Mouse (Mus musculus) kidney, embryonic 16.5 days (tissue): ENCODE measurements around the gene Dennd4c. TPM values are rescaled to one million over a fixed set of nuclear protein-coding genes. Genes with fewer than 3 reads are reported as not detected.
"Not testable (repeated sequence)": the region's sequence is repeated elsewhere in the genome, so short reads cannot be mapped to it uniquely, and the experiment has no call there.

Experiments
- ATAC-seq: fragments of 200-750 bp; cut with Nextera tagmentation; 2 replicates; pipeline ENCODE4 v1.8.0; 2017; ENCODE audit warnings: moderate TSS enrichment; ENCODE audit not compliant: low FRiP score, low TSS enrichment
- H3K27ac ChIP-seq: fragments of 300-500 bp; sonication (generic); 2 replicates; pipeline ENCODE4 v1.5.1; 2014; ENCODE audit warnings: low read length
- H3K27me3 ChIP-seq: fragments of 300-500 bp; sonication (generic); 2 replicates; pipeline ENCODE4 v1.6.1; 2014; ENCODE audit warnings: low read length, control low read depth, mixed read lengths; ENCODE audit not compliant: insufficient read depth
- H3K36me3 ChIP-seq: fragments of 300-500 bp; sonication (generic); 2 replicates; pipeline ENCODE4 v1.6.1; 2014; ENCODE audit warnings: low read length, control low read depth, mixed read lengths; ENCODE audit not compliant: insufficient read depth
- H3K4me1 ChIP-seq: fragments of 300-500 bp; sonication (generic); 2 replicates; pipeline ENCODE4 v1.6.1; 2014; ENCODE audit warnings: low read length, control low read depth, mixed read lengths; ENCODE audit not compliant: insufficient read depth
- H3K4me2 ChIP-seq: fragments of 300-500 bp; sonication (generic); replicated peaks from 2 replicates; pipeline ENCODE4 v1.6.1; 2014; ENCODE audit warnings: low read depth, low read length
- H3K4me3 ChIP-seq: fragments of 300-500 bp; sonication (generic); 2 replicates; pipeline ENCODE4 v1.5.1; 2014; ENCODE audit warnings: mild to moderate bottlenecking, low read length
- H3K9ac ChIP-seq: fragments of 300-500 bp; sonication (generic); replicated peaks from 2 replicates; pipeline ENCODE4 v1.6.1; 2014; ENCODE audit warnings: low read length
- H3K9me3 ChIP-seq: fragments of 300-500 bp; sonication (generic); 2 replicates; pipeline ENCODE4 v1.6.1; 2016; ENCODE audit warnings: low read length, control low read depth
- WGBS: fragments of 180-500 bp; shearing (Covaris S2); extraction: QIAGEN DNeasy Blood & Tissue Kit; methylation state at CpG from one replicate; pipeline ENCODE4 v1.1.7; 2014; 5-methylcytosine and 5-hydroxymethylcytosine counted together
- polyA plus RNA-seq: library from polyadenylated mRNA; unstranded; fragments of >200 nt; fragmentation: Nextera tagmentation; extraction: Ambion mirVana; gene quantifications from 2 replicates; pipeline ENCODE4 v1.2.1, GENCODE M21; 2015

Dennd4c gene
- polyA plus RNA-seq, 1 experiment from 2014 or later, result 6.5 TPM

DNA sequence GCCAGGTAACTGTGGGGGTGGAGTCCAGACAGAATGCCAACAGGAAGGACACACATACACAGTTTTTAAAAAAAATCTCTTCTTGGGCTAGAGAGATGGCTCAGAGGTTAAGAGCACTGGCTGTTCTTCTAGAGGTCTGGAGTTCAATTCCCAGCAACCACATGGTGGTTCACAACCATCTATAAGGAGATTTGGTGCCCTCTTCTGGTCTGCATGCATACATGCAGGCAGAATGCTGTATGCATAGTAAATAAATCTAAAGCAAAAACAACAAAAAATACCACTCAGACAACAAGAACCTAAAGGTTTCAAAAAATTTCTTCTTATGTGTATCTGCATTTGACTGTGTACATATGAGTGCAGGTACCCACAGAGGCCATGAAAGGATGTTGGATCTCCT lies 16.0 kb downstream of the Dennd4c start:
- no peak overlapping the region for H3K4me3 ChIP-seq
- H3K36me3 ChIP-seq, result no peaks in the 10 kb centered on the region
- ATAC-seq, result no peak
- H3K4me2 ChIP-seq, result no peak overlapping the region
- H3K27me3 ChIP-seq, result no peaks in the 10 kb centered on the region
- no peak overlapping the region for H3K27ac ChIP-seq
- H3K4me1 ChIP-seq, result no peaks in the 10 kb centered on the region
- H3K9ac ChIP-seq, result no peak overlapping the region
- no peaks in the 10 kb centered on the region for H3K9me3 ChIP-seq

DNA sequence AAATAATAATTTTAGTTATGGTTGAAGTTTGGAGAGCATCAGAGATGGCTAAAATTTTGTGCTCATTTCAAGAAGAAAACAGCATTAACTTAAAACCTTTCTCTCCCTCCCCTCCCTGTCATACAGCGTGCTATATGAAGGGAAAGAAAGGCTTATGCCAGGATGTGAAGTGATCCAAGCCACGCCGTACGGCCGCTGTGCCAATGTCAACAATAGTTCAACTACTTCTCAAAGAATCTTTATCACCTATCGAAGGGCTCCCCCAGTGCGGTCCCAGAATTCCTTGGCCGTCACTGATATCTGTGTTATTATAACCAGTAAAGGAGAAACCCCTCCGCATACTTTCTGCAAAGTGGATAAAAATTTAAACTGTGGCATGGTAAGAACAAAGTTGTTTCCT lies 29.2 kb downstream of the Dennd4c start:
- Histone ChIP-seq H3K4me2 (no peak overlapping the region), H3K4me3 (no peak overlapping the region), H3K27me3 (no peaks in the 10 kb centered on the region), H3K27ac (no peak overlapping the region), H3K36me3 (peaks cover 8% of the 10 kb centered on the region), H3K4me1 (no peaks in the 10 kb centered on the region), H3K9me3 (no peaks in the 10 kb centered on the region), H3K9ac (no peak overlapping the region)
- WGBS, result 55% methylated on average over 9 of the region's 9 CpGs
- ATAC-seq, result no peak

- H3K27me3 ChIP-seq, result no peaks in the 10 kb centered on the region
- 57% methylated on average over 2 of the region's 2 CpGs for WGBS
- no peaks in the 10 kb centered on the region for H3K9me3 ChIP-seq
- no peak overlapping the region for H3K4me2 ChIP-seq
- no peak for ATAC-seq
- H3K9ac ChIP-seq, result no peak overlapping the region
- H3K4me1 ChIP-seq, result no peaks in the 10 kb centered on the region
- H3K4me3 ChIP-seq, result no peak overlapping the region
- H3K36me3 ChIP-seq, result no peaks in the 10 kb centered on the region
- no peak overlapping the region for H3K27ac ChIP-seq
Observed at GRCm38 (mm10) chr4:86810604-86811003, 62.2 kb downstream of the Dennd4c start.

DNA sequence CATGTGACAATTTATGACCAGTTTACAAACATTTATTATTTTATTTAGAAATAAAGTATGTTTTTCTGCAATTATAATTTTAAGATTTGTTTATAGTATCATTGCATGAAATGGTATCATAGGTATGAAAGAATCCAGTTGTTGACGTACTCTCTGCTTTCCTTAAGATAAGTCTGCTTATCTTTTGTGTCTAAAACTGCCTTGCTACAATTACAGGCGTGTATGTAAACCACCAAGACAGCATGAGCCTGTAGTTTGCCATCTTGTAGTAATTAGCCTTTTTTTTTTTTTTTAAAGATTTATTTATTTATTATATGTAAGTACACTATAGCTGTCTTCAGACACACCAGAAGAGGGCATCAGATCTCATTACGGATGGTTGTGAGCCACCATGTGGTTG lies 66.5 kb downstream of the Dennd4c start:
- H3K9me3 ChIP-seq, result no peaks in the 10 kb centered on the region
- H3K4me2 ChIP-seq, result no peak overlapping the region
- no peak overlapping the region for H3K9ac ChIP-seq
- WGBS, result 88% methylated on average over 2 of the region's 3 CpGs
- H3K4me1 ChIP-seq, result no peaks in the 10 kb centered on the region
- H3K27ac ChIP-seq, result no peak overlapping the region
- no peaks in the 10 kb centered on the region for H3K27me3 ChIP-seq
- no peak overlapping the region for H3K4me3 ChIP-seq
- no peak for ATAC-seq
- 0 out of 2 replicates have a peak, but pooled peaks cover 3% of the 10 kb centered on the region for H3K36me3 ChIP-seq

- Histone ChIP-seq H3K9me3 (no peaks in the 10 kb centered on the region), H3K4me2 (no peak overlapping the region), H3K36me3 (peaks cover 35% of the 10 kb centered on the region), H3K4me3 (no peak overlapping the region), H3K27ac (no peak overlapping the region), H3K4me1 (no peaks in the 10 kb centered on the region), H3K9ac (no peak overlapping the region), H3K27me3 (no peaks in the 10 kb centered on the region)
- no peak for ATAC-seq
- 83% methylated on average over 2 of the region's 2 CpGs for WGBS
Observed at GRCm38 (mm10) chr4:86823169-86823568, 74.8 kb downstream of the Dennd4c start.

GRCm38 (mm10) chr4:86825143-86825542 lies 76.8 kb downstream of the Dennd4c start:
- Histone ChIP-seq H3K9ac (no peak overlapping the region), H3K4me3 (no peak overlapping the region), H3K27ac (no peak overlapping the region), H3K4me1 (no peaks in the 10 kb centered on the region), H3K36me3 (peaks cover 44% of the 10 kb centered on the region), H3K27me3 (no peaks in the 10 kb centered on the region), H3K9me3 (no peaks in the 10 kb centered on the region), H3K4me2 (no peak overlapping the region)
- no peak for ATAC-seq
- WGBS, result 95% methylated on average over 7 of the region's 7 CpGs

- no peak for ATAC-seq
- whole genome bisulfite sequencing, result 97% methylated on average over 2 of the region's 2 CpGs
- no peaks in the 10 kb centered on the region for H3K27me3 ChIP-seq
- no peaks in the 10 kb centered on the region for H3K9me3 ChIP-seq
- H3K4me1 ChIP-seq, result no peaks in the 10 kb centered on the region
- H3K9ac ChIP-seq, result no peak overlapping the region
- H3K36me3 ChIP-seq, result peaks cover 33% of the 10 kb centered on the region
- no peak overlapping the region for H3K4me2 ChIP-seq
- H3K4me3 ChIP-seq, result no peak overlapping the region
- no peak overlapping the region for H3K27ac ChIP-seq
Observed at GRCm38 (mm10) chr4:86831896-86832295, 83.5 kb downstream of the Dennd4c start.

GRCm38 (mm10) chr4:86841141-86841540 lies 92.8 kb downstream of the Dennd4c start:
- not testable (repeated sequence) for H3K27ac ChIP-seq, H3K4me1 ChIP-seq, H3K4me2 ChIP-seq, H3K9me3 ChIP-seq, H3K4me3 ChIP-seq, H3K27me3 ChIP-seq, H3K9ac ChIP-seq, ATAC-seq
- H3K36me3 ChIP-seq, result peaks cover 45% of the 10 kb centered on the region
- WGBS, result 95% methylated on average over 2 of the region's 2 CpGs

- Histone ChIP-seq H3K4me1 (no peaks in the 10 kb centered on the region), H3K27ac (no peak overlapping the region), H3K4me3 (no peak overlapping the region), H3K27me3 (no peaks in the 10 kb centered on the region), H3K36me3 (peaks cover 35% of the 10 kb centered on the region), H3K4me2 (no peak overlapping the region), H3K9me3 (no peaks in the 10 kb centered on the region), H3K9ac (no peak overlapping the region)
- 98% methylated on average over 3 of the region's 3 CpGs for WGBS
- no peak for ATAC-seq
Observed at GRCm38 (mm10) chr4:86845384-86845783, 97.0 kb downstream of the Dennd4c start.

- H3K27ac ChIP-seq, result no peak overlapping the region
- no peak overlapping the region for H3K4me2 ChIP-seq
- no peaks in the 10 kb centered on the region for H3K27me3 ChIP-seq
- ATAC-seq, result no peak
- H3K9me3 ChIP-seq, result no peaks in the 10 kb centered on the region
- WGBS, result 90% methylated on average over 2 of the region's 2 CpGs
- H3K9ac ChIP-seq, result no peak overlapping the region
- H3K4me1 ChIP-seq, result no peaks in the 10 kb centered on the region
- H3K4me3 ChIP-seq, result no peak overlapping the region
- peaks cover 37% of the 10 kb centered on the region for H3K36me3 ChIP-seq
Observed at GRCm38 (mm10) chr4:86847246-86847645, 98.9 kb downstream of the Dennd4c start.

DNA sequence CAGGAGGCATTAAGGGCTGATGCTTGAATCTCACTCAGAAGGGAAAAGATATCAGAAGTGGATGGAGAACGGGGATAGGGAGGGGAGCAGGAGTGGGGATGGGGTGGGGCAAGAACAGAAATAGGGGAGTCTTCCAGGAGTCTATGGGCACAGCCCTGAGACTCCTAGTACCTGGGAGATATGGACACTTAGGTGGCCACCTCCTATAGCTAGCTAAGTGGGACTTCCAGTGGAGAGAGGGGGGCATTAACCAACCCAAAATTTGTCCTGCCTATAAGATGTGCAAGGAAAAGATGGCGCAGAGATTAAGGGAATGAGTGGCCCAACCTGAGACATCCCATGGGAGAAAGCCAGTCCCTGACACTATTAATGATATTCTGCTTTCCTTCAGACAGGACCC lies 103.0 kb downstream of the Dennd4c start:
- Histone ChIP-seq H3K4me3 (no peak overlapping the region), H3K9me3 (no peaks in the 10 kb centered on the region), H3K27me3 (no peaks in the 10 kb centered on the region), H3K36me3 (peaks cover 49% of the 10 kb centered on the region), H3K9ac (no peak overlapping the region), H3K4me1 (peaks cover 11% of the 10 kb centered on the region), H3K27ac (no peak overlapping the region), H3K4me2 (no peak overlapping the region)
- WGBS, result 76% methylated on average over 2 of the region's 2 CpGs
- no peak for ATAC-seq
